Mouse (Mus musculus) C2C12 (cell line): Measurements from ENCODE around the gene Pex14. TPM values are rescaled to one million over a fixed set of nuclear protein-coding genes. Genes with fewer than 3 reads are reported as not detected.
A peak's percentile ranks its signal among the peaks of the same experiment; 100 is the strongest.

Source experiments
- H3K27me3 ChIP-seq: one replicate; pipeline ENCODE4 v1.6.1; 2011; ENCODE audit not compliant: control insufficient read depth, insufficient read depth, insufficient read length
- H3K36me3 ChIP-seq: one replicate; pipeline ENCODE4 v1.6.1; 2011; ENCODE audit not compliant: control insufficient read depth, insufficient read depth
- H3K4me3 ChIP-seq: one replicate; pipeline ENCODE4 v1.5.1; 2011; ENCODE audit warnings: mild to moderate bottlenecking, control low read depth; ENCODE audit not compliant: poor library complexity, insufficient read depth, severe bottlenecking
- H3K79me2 ChIP-seq: one replicate; pipeline ENCODE4 v1.6.1; 2011; ENCODE audit not compliant: control insufficient read depth, insufficient read depth
- H3K79me3 ChIP-seq: one replicate; pipeline ENCODE4 v1.6.1; 2011; ENCODE audit warnings: low read depth, control low read depth
- H3ac ChIP-seq: one replicate; pipeline ENCODE3; 2011; ENCODE audit warnings: low read depth; ENCODE audit not compliant: control insufficient read depth, insufficient read length
- CEBPB ChIP-seq: IDR thresholded peaks from one replicate; pipeline ENCODE4 v1.6.1; 2011; ENCODE audit warnings: low read depth, mild to moderate bottlenecking, control low read depth, moderate library complexity
- CTCF ChIP-seq: IDR thresholded peaks from one replicate; pipeline ENCODE4 v1.5.1; 2011; ENCODE audit not compliant: control insufficient read depth, insufficient read depth, insufficient read length
- FOSL1 ChIP-seq: IDR thresholded peaks from one replicate; pipeline ENCODE4 v1.8.0; 2011; ENCODE audit warnings: mild to moderate bottlenecking, low read length; ENCODE audit not compliant: poor library complexity, insufficient read depth, severe bottlenecking
- MAX ChIP-seq: IDR thresholded peaks from one replicate; pipeline ENCODE4 v1.6.1; 2011; ENCODE audit warnings: mild to moderate bottlenecking, control low read depth
- MYOD1 ChIP-seq: IDR thresholded peaks from one replicate; pipeline ENCODE4 v1.6.1; 2011; ENCODE audit warnings: low read depth; ENCODE audit not compliant: control insufficient read depth, insufficient read length
- MYOG ChIP-seq: IDR thresholded peaks from one replicate; pipeline ENCODE4 v1.6.1; 2011; ENCODE audit not compliant: control insufficient read depth, insufficient read length; ENCODE audit errors: extremely low read depth
- USF1 ChIP-seq: IDR thresholded peaks from one replicate; pipeline ENCODE4 v1.6.1; 2011; ENCODE audit warnings: low read depth, mild to moderate bottlenecking, control low read depth, moderate library complexity
- long read RNA-seq, 2 experiments: library from polyadenylated mRNA; unstranded; transcript quantifications; one replicate each; pipeline ENCODE4 v2.0.0; 2019 to 2020
- polyA plus RNA-seq: library from polyadenylated mRNA; unstranded; fragments of >200 nt; fragmentation: generic; extraction: Trizol; gene quantifications from one replicate; pipeline ENCODE4 v1.2.1, GENCODE M21; 2012; ENCODE audit warnings: missing spikeins

Pex14 gene
- 40.3 TPM for polyA plus RNA-seq
- long read RNA-seq, experiment 1, transcript Pex14-201 (9 exons, 2,006 nt) = major isoform, 60 of 78 reads
- long read RNA-seq, experiment 1, partial matches to known transcripts = 6 of 78 reads
- long read RNA-seq, experiment 1, other reads (novel, unspliced or antisense) = 12 of 78 reads
- long read RNA-seq, experiment 2, transcript Pex14-201 (9 exons, 2,006 nt) = major isoform, 392 of 432 reads
- long read RNA-seq, experiment 2, partial matches to known transcripts = 6 of 432 reads
- long read RNA-seq, experiment 2, other reads (novel, unspliced or antisense) = 34 of 432 reads

DNA sequence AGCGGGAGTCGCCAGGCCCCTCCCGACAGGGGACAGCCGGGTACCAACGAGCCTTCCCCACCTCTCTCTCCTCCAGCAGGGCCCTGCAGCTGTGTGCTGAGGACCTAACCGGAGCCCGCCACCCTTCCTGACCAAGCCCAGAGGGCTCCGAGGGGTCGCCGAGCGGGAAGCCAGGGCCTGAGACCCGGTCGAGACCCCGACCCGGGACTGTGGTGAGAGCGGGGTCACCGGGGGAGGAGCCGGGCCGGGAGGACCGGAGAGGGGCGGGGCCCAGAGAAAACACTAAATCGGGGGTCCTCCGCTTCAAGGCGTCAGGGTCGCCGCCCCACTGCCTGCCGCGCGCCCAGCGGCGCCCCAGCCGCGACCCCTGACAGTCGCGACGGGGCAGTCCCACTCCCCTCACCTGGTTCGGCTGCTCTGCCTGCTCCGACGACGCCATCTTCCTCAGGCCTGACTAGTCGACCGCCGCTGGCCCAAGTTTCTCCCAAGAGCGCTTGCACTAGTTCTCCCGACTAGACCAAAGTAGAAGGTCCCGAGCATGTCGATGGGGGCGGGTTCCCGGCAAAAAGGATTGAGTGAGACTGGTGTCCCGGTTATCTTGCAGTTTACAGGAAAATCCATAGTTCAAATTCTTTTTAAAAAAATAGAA is at the start of gene Pex14:
TSS of gene Pex14 (minus strand) at position 508 of the 649 bp plus-strand sequence.
- Histone ChIP-seq H3K27me3 (no peaks in the 10 kb centered on the region), H3K79me3 (peaks cover 36% of the 10 kb centered on the region), H3K4me3 (peak within 1 kb of the TSS; percentile 94), H3ac (peak within 1 kb of the TSS; percentile 81), H3K36me3 (no peaks in the 10 kb centered on the region), H3K79me2 (peaks cover 51% of the 10 kb centered on the region)
- TF ChIP-seq CTCF (no peak), MAX (peak; percentile 49)

DNA sequence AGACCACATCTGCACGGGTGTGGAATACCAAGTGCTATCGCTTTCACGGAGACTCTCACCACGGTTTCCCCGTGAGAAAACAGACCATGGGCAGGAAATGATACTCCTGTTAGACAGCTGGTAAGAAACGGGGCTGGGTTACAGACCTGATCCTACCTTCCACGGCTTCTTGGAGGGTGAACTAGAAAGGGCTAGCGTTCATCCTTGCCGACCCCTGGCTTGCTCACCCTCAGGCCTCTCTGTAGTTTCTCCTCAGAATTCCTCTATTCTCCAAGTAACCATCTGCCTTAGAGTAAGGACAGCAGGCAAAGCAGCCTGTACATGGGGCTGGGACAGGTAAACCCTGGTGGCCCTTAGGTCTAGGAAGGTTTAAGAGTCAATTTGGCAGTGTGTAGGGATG is 49.5 kb upstream of the Pex14 start:
- Histone ChIP-seq H3ac (no peak overlapping the region), H3K27me3 (no peaks in the 10 kb centered on the region), H3K36me3 (peaks cover 49% of the 10 kb centered on the region), H3K79me2 (no peaks in the 10 kb centered on the region), H3K4me3 (no peak overlapping the region), H3K79me3 (no peaks in the 10 kb centered on the region)
- TF ChIP-seq CTCF (no peak), MAX (no peak), MYOD1 (no peak), CEBPB (no peak), MYOG (no peak), FOSL1 (no peak), USF1 (no peak)

DNA sequence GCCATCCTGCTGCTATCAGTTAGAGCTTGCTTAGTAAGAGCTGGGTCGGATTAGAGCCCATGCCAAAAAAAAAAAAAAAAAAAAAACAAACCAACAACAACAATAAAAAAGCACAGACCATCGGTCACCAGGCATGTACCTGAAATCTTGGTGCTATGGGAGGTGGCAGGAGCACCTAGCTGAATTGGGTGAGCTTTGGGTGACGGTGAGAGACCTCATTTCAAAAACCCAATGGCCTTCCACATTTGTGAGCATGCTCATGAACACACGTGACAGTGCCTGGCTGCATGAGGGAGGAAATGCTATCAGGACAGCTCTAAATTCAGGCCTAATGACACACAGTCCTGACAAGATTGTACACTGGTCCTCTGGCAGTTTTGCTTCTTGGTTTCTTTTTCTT is 48.4 kb upstream of the Pex14 start:
- Histone ChIP-seq H3K79me3 (no peaks in the 10 kb centered on the region), H3ac (no peak overlapping the region), H3K79me2 (no peaks in the 10 kb centered on the region), H3K27me3 (no peaks in the 10 kb centered on the region), H3K4me3 (no peak overlapping the region), H3K36me3 (peaks cover 37% of the 10 kb centered on the region)
- no peak for TF ChIP-seq FOSL1
- no peak for TF ChIP-seq MYOD1
- TF ChIP-seq CTCF = no peak
- no peak for TF ChIP-seq USF1
- TF ChIP-seq CEBPB = no peak
- no peak for TF ChIP-seq MYOG
- no peak for TF ChIP-seq MAX

- Histone ChIP-seq H3ac (no peak overlapping the region), H3K36me3 (peaks cover 32% of the 10 kb centered on the region), H3K79me3 (no peaks in the 10 kb centered on the region), H3K79me2 (no peaks in the 10 kb centered on the region), H3K27me3 (no peaks in the 10 kb centered on the region), H3K4me3 (no peak overlapping the region)
- TF ChIP-seq FOSL1 (no peak), USF1 (no peak), CEBPB (no peak), CTCF (no peak), MAX (no peak), MYOG (no peak), MYOD1 (no peak)
Measured at GRCm38 (mm10) chr4:149147528-149147927, 47.9 kb upstream of the Pex14 start.

GRCm38 (mm10) chr4:149145151-149145550 is 45.5 kb upstream of the Pex14 start:
- Histone ChIP-seq H3K79me3 (no peaks in the 10 kb centered on the region), H3K36me3 (peaks cover 11% of the 10 kb centered on the region), H3K79me2 (no peaks in the 10 kb centered on the region), H3K4me3 (no peak overlapping the region), H3K27me3 (no peaks in the 10 kb centered on the region), H3ac (no peak overlapping the region)
- TF ChIP-seq CEBPB = no peak
- no peak for TF ChIP-seq CTCF
- no peak for TF ChIP-seq FOSL1
- no peak for TF ChIP-seq MAX
- TF ChIP-seq MYOD1 = no peak
- TF ChIP-seq MYOG = no peak
- no peak for TF ChIP-seq USF1

GRCm38 (mm10) chr4:149144459-149144858 is 44.8 kb upstream of the Pex14 start:
- H3K27me3 ChIP-seq = no peaks in the 10 kb centered on the region
- peaks cover 5% of the 10 kb centered on the region for H3K36me3 ChIP-seq
- TF ChIP-seq CTCF (peak; percentile 48), MAX (no peak)
- no peaks in the 10 kb centered on the region for H3K79me3 ChIP-seq
- H3ac ChIP-seq = no peak overlapping the region
- no peak overlapping the region for H3K4me3 ChIP-seq
- no peaks in the 10 kb centered on the region for H3K79me2 ChIP-seq
